Mouse (Mus musculus) stomach, postnatal 0 days (tissue): Measurements from ENCODE around the gene Tph1.

Source experiments
- CTCF ChIP-seq: IDR thresholded peaks from 2 replicates; pipeline ENCODE4 v1.5.1; 2016; ENCODE audit warnings: antibody characterized with exemption, low read depth, mild to moderate bottlenecking, moderate library complexity
- EP300 ChIP-seq: optimal IDR thresholded peaks from 2 replicates; pipeline ENCODE3; 2016; ENCODE audit warnings: antibody characterized with exemption

GRCm38 (mm10) chr7:46665236-46665635 is 7.1 kb downstream of the Tph1 start:
- TF ChIP-seq CTCF = peak; percentile 74
- no peak for TF ChIP-seq EP300
